Mouse (Mus musculus) MEL (cell line): ENCODE data around the gene Zhx3. TPM values are rescaled to one million over a fixed set of nuclear protein-coding genes. Genes with fewer than 3 reads are reported as not detected.

Experiments
- DNase-seq: peaks from one replicate; pipeline ENCODE4 v3.0.0; 2011; ENCODE audit warnings: low read depth, low spot score
- H3K27ac ChIP-seq: 2 replicates; pipeline ENCODE4 v1.5.1; 2012; ENCODE audit warnings: low read depth, mild to moderate bottlenecking, control low read depth, low read length, moderate library complexity; ENCODE audit not compliant: control insufficient read depth
- H3K27me3 ChIP-seq, 2 experiments: fragments of 150-350 bp in 1 of 2; sonication (generic) in 1 of 2; 2 replicates each; pipeline ENCODE4 v1.6.1; 2012; ENCODE audit warnings: low read length in 2 of 2, mild to moderate bottlenecking in 2 of 2, improper control_type of control experiment in 1 of 2, moderate library complexity in 1 of 2; ENCODE audit not compliant: insufficient read depth in 2 of 2, control insufficient read depth in 1 of 2
- H3K36me3 ChIP-seq, 2 experiments: 2 replicates each; pipeline ENCODE4 v1.6.1; 2012 to 2014; ENCODE audit warnings: low read length in 2 of 2, improper control_type of control experiment in 1 of 2, inconsistent platforms in 1 of 2, mild to moderate bottlenecking in 1 of 2; ENCODE audit not compliant: insufficient read depth in 2 of 2, control insufficient read depth in 1 of 2
- H3K4me1 ChIP-seq, 2 experiments: fragments of 150-350 bp in 1 of 2; sonication (generic) in 1 of 2; 2 replicates each; pipeline ENCODE4 v1.6.1; 2012; ENCODE audit warnings: low read length in 2 of 2, improper control_type of control experiment in 1 of 2, mild to moderate bottlenecking in 1 of 2; ENCODE audit not compliant: insufficient read depth in 2 of 2, control insufficient read depth in 1 of 2
- H3K4me3 ChIP-seq, 2 experiments: fragments of 150-350 bp in 1 of 2; sonication (generic) in 1 of 2; 2 replicates each; pipeline ENCODE4 v1.5.1; 2012; ENCODE audit warnings: low read depth in 2 of 2, low read length in 2 of 2, mild to moderate bottlenecking in 2 of 2, moderate library complexity in 2 of 2, control low read depth in 1 of 2, improper control_type of control experiment in 1 of 2; ENCODE audit not compliant: control insufficient read depth in 1 of 2, insufficient read depth in 1 of 2
- H3K79me2 ChIP-seq: 2 replicates; pipeline ENCODE4 v1.6.1; 2012; ENCODE audit warnings: mild to moderate bottlenecking, low read length, moderate library complexity; ENCODE audit not compliant: control insufficient read depth, poor library complexity, insufficient read depth
- H3K9ac ChIP-seq: 2 replicates; pipeline ENCODE4 v1.6.1; 2012; ENCODE audit warnings: low read depth, mild to moderate bottlenecking, control low read depth, low read length, moderate library complexity; ENCODE audit not compliant: control insufficient read depth, poor library complexity, severe bottlenecking
- H3K9me3 ChIP-seq: fragments of 150-350 bp; sonication (generic); replicated peaks from 2 replicates; pipeline ENCODE4 v1.6.1; 2012; ENCODE audit warnings: mild to moderate bottlenecking, low read length, improper control_type of control experiment, moderate library complexity; ENCODE audit not compliant: insufficient read depth
- BHLHE40 ChIP-seq: IDR thresholded peaks from 2 replicates; pipeline ENCODE4 v1.6.1; 2012; ENCODE audit warnings: low read depth, mild to moderate bottlenecking, inconsistent platforms, low read length, improper control_type of control experiment, borderline replicate concordance
- CHD2 ChIP-seq: IDR thresholded peaks from 2 replicates; pipeline ENCODE4 v1.6.1; 2011; ENCODE audit warnings: low read length, improper control_type of control experiment
- CTCF ChIP-seq, 3 experiments: IDR thresholded peaks in 2 of 3; conservative IDR thresholded peaks in 1 of 3; 2 replicates each; pipeline ENCODE4 v1.5.1; 2011 to 2012; ENCODE audit warnings: low read length in 3 of 3, low read depth in 2 of 3, mild to moderate bottlenecking in 2 of 3, improper control_type of control experiment in 1 of 3, inconsistent platforms in 1 of 3, mixed read lengths in 1 of 3, moderate library complexity in 1 of 3; ENCODE audit not compliant: control insufficient read depth in 1 of 3, insufficient read depth in 1 of 3, poor library complexity in 1 of 3, severe bottlenecking in 1 of 3
- ELF1 ChIP-seq: IDR thresholded peaks from 2 replicates; pipeline ENCODE4 v1.6.1; 2014; ENCODE audit warnings: low read depth, mild to moderate bottlenecking, inconsistent platforms, low read length, improper control_type of control experiment, moderate library complexity
- ETS1 ChIP-seq: IDR thresholded peaks from 2 replicates; pipeline ENCODE4 v1.6.1; 2012; ENCODE audit warnings: low read depth, mild to moderate bottlenecking, inconsistent platforms, low read length, improper control_type of control experiment, moderate library complexity
- JUND ChIP-seq: IDR thresholded peaks from 2 replicates; pipeline ENCODE4 v1.6.1; 2011; ENCODE audit warnings: low read depth, mild to moderate bottlenecking, improper control_type of control experiment, low read length
- KAT2A ChIP-seq: conservative IDR thresholded peaks from 2 replicates; pipeline ENCODE4 v1.6.1; 2012; ENCODE audit warnings: low read depth, low read length, improper control_type of control experiment, inconsistent platforms
- MAFK ChIP-seq: IDR thresholded peaks from 2 replicates; pipeline ENCODE4 v1.6.1; 2011; ENCODE audit warnings: low read depth, mild to moderate bottlenecking, low read length, improper control_type of control experiment, borderline replicate concordance
- MAX ChIP-seq: IDR thresholded peaks from 2 replicates; pipeline ENCODE4 v1.6.1; 2011; ENCODE audit warnings: low read length, improper control_type of control experiment
- MAZ ChIP-seq: IDR thresholded peaks from 2 replicates; pipeline ENCODE4 v1.6.1; 2012; ENCODE audit warnings: low read depth, mild to moderate bottlenecking, inconsistent platforms, low read length, improper control_type of control experiment
- MEF2A ChIP-seq: IDR thresholded peaks from 2 replicates; pipeline ENCODE4 v1.6.1; 2014; ENCODE audit warnings: low read depth, mild to moderate bottlenecking, inconsistent platforms, low read length, improper control_type of control experiment; ENCODE audit not compliant: poor library complexity, insufficient replicate concordance, severe bottlenecking; ENCODE audit errors: extremely low read depth
- NELFE ChIP-seq: IDR thresholded peaks from 2 replicates; pipeline ENCODE4 v1.6.1; 2011; ENCODE audit warnings: low read depth, low read length, improper control_type of control experiment
- NRF1 ChIP-seq: IDR thresholded peaks from 2 replicates; pipeline ENCODE4 v1.6.1; 2014; ENCODE audit warnings: low read depth, mild to moderate bottlenecking, inconsistent platforms, low read length, improper control_type of control experiment, moderate library complexity; ENCODE audit not compliant: poor library complexity, insufficient read depth, severe bottlenecking
- POLR2A ChIP-seq, 2 experiments: IDR thresholded peaks; 2 replicates each; pipeline ENCODE4 v1.6.1; 2011 to 2012; ENCODE audit warnings: low read length in 2 of 2, mild to moderate bottlenecking in 2 of 2, control low read depth in 1 of 2, improper control_type of control experiment in 1 of 2, low read depth in 1 of 2, moderate library complexity in 1 of 2; ENCODE audit not compliant: control insufficient read depth in 1 of 2, insufficient read depth in 1 of 2, poor library complexity in 1 of 2
- POLR2AphosphoS2 ChIP-seq: IDR thresholded peaks from 2 replicates; pipeline ENCODE4 v1.6.1; 2011; ENCODE audit warnings: low read length, improper control_type of control experiment
- POLR2AphosphoS5 ChIP-seq: IDR thresholded peaks from 2 replicates; pipeline ENCODE4 v1.6.1; 2012; ENCODE audit warnings: low read depth, borderline replicate concordance, mild to moderate bottlenecking, inconsistent platforms, low read length, moderate library complexity, mixed read lengths
- RAD21 ChIP-seq: IDR thresholded peaks from 2 replicates; pipeline ENCODE4 v1.6.1; 2011; ENCODE audit warnings: mild to moderate bottlenecking, low read depth, low read length, improper control_type of control experiment
- TAL1 ChIP-seq: IDR thresholded peaks from 2 replicates; pipeline ENCODE4 v1.6.1; 2012; ENCODE audit warnings: mild to moderate bottlenecking, inconsistent platforms, low read length, moderate library complexity, mixed read lengths
- TCF12 ChIP-seq: IDR thresholded peaks from 2 replicates; pipeline ENCODE4 v1.6.1; 2014; ENCODE audit warnings: low read depth, mild to moderate bottlenecking, inconsistent platforms, low read length, improper control_type of control experiment, moderate library complexity
- UBTF ChIP-seq: IDR thresholded peaks from 2 replicates; pipeline ENCODE4 v1.6.1; 2012; ENCODE audit warnings: low read depth, mild to moderate bottlenecking, inconsistent platforms, low read length, improper control_type of control experiment, moderate library complexity, borderline replicate concordance; ENCODE audit not compliant: insufficient read depth
- USF1 ChIP-seq: IDR thresholded peaks from 2 replicates; pipeline ENCODE4 v1.6.1; 2014; ENCODE audit warnings: low read depth, mild to moderate bottlenecking, inconsistent platforms, low read length, improper control_type of control experiment, moderate library complexity
- USF2 ChIP-seq, 2 experiments: IDR thresholded peaks; 2 replicates each; pipeline ENCODE4 v1.6.1; 2011 to 2012; ENCODE audit warnings: improper control_type of control experiment in 2 of 2, low read length in 2 of 2, borderline replicate concordance in 1 of 2, inconsistent platforms in 1 of 2, low read depth in 1 of 2, mild to moderate bottlenecking in 1 of 2; ENCODE audit not compliant: insufficient read depth in 1 of 2
- ZC3H11A ChIP-seq: IDR thresholded peaks from 2 replicates; pipeline ENCODE4 v1.6.1; 2012; ENCODE audit warnings: low read depth, mild to moderate bottlenecking, inconsistent platforms, low read length, improper control_type of control experiment
- polyA plus RNA-seq, 2 experiments: library from polyadenylated mRNA; stranded (reverse) in 1 of 2; unstranded in 1 of 2; fragments of >175 nt in 1 of 2; fragments of >200 nt in 1 of 2; gene quantifications; 2 replicates each; pipeline versions ENCODE4 v1.2.1 to v1.2.4; 2012; ENCODE audit warnings: low replicate concordance in 2 of 2, low read depth in 1 of 2; ENCODE audit not compliant: insufficient read length in 2 of 2, insufficient read depth in 1 of 2, missing spikeins in 1 of 2
- total RNA-seq: library from RNA; depleted of rRNA; stranded (reverse); fragments of 300-350 nt; gene quantifications from 2 replicates; pipeline ENCODE4 v1.2.3, GENCODE M21; 2012

The Zhx3 gene
- total and polyA plus RNA-seq, 3 experiments, result 4.4 to 4.8 TPM; not detected in 1

DNA sequence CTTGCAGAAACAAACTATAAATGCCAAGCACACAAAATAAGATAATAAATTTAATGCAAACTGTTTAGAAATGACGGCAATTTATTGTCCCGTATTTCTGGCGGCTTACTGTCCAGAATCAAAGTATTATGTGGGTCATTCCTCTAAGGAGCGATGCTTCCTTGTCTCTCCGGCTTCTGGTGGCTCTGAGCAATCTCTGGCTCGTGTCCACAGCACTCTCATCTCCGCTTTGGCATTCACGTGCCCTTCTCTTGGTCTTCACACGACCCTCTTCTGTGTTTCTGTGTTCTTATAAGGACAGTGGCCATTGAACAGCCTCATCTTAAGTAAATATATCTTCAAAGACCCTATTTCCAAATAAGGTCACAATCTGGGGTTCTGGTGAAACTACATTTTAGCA is 41.9 kb upstream of the Zhx3 start:
- Histone ChIP-seq H3K4me1 (no peaks in the 10 kb centered on the region), H3K27me3 (no peaks in the 10 kb centered on the region; a peak in 1 of 4 replicates)
- no peak for TF ChIP-seq ZC3H11A
- no peak for TF ChIP-seq KAT2A
- no peak for TF ChIP-seq MEF2A
- TF ChIP-seq BHLHE40, result no peak
- no peak for TF ChIP-seq POLR2AphosphoS2
- no peak for TF ChIP-seq POLR2A (IDR thresholded peaks at IDR 0.05; ENCODE audit: control insufficient read depth in 1 of 2, insufficient read depth in 1 of 2, low read depth in 1 of 2, low read length in 2 of 2, poor library complexity in 1 of 2)
- no peak for TF ChIP-seq CTCF (IDR thresholded peaks at IDR 0.05 in 2 of 3, conservative IDR thresholded peaks at IDR 0.05 in 1 of 3; ENCODE audit: control insufficient read depth in 1 of 3, insufficient read depth in 1 of 3, low read depth in 2 of 3, low read length in 3 of 3, poor library complexity in 1 of 3, severe bottlenecking in 1 of 3)
- no peak for TF ChIP-seq POLR2AphosphoS5
- TF ChIP-seq CHD2, result no peak
- TF ChIP-seq USF1, result no peak
- TF ChIP-seq UBTF, result no peak
- no peak for TF ChIP-seq TAL1
- no peak for TF ChIP-seq MAZ
- TF ChIP-seq NELFE, result no peak
- TF ChIP-seq USF2 (IDR thresholded peaks at IDR 0.05; ENCODE audit: borderline replicate concordance in 1 of 2, insufficient read depth in 1 of 2, low read depth in 1 of 2, low read length in 2 of 2), result no peak
- TF ChIP-seq MAX, result no peak

DNA sequence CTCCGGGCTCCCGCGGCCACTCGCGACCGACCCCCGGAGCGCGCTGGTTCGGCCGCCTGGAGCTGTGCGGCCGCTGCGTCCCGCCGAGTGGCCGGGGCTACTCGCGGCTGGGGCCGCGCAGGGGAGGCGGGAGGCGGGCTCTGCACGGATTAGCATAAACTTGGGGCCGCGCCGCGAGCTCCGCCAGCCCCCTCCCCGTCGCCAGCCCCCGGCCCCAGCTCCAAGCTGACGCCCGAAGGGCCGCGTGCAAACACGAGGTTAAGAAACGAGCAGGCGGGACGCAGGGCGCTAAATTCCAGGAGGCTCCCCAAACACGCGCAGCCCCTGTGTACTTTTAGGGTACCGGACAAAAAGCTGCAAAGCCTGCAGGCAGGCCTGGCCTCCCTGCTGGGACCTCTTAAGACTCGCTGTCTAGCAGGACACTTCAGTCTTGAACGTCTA is 39.5 kb upstream of the Zhx3 start, which contains the start of gene Emilin3:
Emilin3 (minus strand) TSS at position 98 of the 441 bp plus-strand sequence.
- no peak for DNase-seq

More for the DNA sequence above, 41.9 kb upstream of the Zhx3 start:
- Histone ChIP-seq H3K4me3 (no peak overlapping the region), H3K36me3 (no peaks in the 10 kb centered on the region), H3K79me2 (no peaks in the 10 kb centered on the region), H3K9ac (no peak overlapping the region), H3K27ac (no peak overlapping the region), H3K9me3 (no peaks in the 10 kb centered on the region)
- no peak for DNase-seq

More for the DNA sequence above, 39.5 kb upstream of the Zhx3 start, which contains the start of gene Emilin3:
- no peak within 1 kb of the TSS for H3K27ac ChIP-seq
- no peaks in the 10 kb centered on the region for H3K79me2 ChIP-seq
- H3K9me3 ChIP-seq, result no peaks in the 10 kb centered on the region
- H3K4me1 ChIP-seq, result no peaks in the 10 kb centered on the region
- H3K4me3 ChIP-seq, result no peak within 1 kb of the TSS
- TF ChIP-seq ELF1 (no peak), MAFK (no peak), JUND (no peak), MAX (no peak), ETS1 (no peak), RAD21 (no peak), USF2 (IDR thresholded peaks at IDR 0.05; ENCODE audit: borderline replicate concordance in 1 of 2, insufficient read depth in 1 of 2, low read depth in 1 of 2, low read length in 2 of 2) (no peak), NRF1 (no peak), TCF12 (no peak), MEF2A (no peak)
- no peaks in the 10 kb centered on the region for H3K36me3 ChIP-seq
- no peaks in the 10 kb centered on the region for H3K27me3 ChIP-seq
- H3K9ac ChIP-seq, result no peak within 1 kb of the TSS
